Mouse (Mus musculus) urinary bladder, postnatal 14 days (tissue): ENCODE data around the gene Klk1.

Experiments
- DNase-seq: peaks from one replicate; pipeline ENCODE4 v3.0.0; 2021; ENCODE audit warnings: low spot score

Klk1 gene

DNA sequence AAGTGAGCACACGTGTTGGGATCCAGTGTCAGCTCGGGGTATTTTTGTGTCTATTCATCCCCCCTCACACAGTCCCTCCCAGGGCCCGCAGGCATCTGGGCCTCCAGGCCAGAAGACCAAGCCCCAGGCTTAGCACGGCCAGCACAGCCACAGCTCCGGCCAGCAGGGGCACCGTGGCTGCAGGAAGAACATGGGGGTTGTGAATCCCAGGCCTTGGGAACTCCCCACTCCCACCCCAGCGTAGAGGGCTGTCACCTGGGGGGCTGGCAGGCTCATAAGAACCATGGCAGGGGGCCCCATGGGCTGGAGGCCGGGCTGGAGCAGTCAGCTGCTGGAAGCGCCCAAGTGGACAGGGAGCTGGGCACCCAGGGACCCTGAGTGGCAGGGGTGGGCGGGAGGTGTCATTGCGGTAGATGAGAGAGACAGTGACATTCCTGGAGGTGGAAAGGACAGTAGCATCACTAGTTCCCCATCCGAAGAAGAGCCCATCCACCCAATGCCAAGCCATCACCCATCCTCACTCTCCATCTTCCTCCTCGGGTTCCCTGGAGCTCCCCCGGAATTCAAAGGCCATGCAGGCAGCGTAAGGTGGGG is 28.0 kb downstream of the Klk1 start:
- no peak for DNase-seq

DNA sequence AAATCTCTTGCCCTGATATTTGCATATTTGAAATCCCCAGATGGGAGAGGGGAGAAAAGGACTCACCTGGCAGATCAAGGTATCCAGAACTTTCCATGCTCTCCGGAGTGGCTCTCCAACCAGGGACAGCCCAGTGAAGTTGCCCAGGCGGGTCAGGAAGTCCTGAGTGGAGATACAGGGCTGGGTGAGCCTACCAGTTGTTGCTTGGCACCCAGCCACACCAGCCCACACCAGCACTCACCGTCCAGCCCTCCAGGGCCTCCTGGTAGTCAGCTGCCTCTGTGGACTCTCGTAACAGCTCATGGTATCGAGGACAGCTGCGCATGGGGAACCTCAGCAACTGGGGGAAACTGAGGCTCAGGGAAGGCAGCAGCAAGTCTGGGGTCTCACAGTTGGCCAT is 29.8 kb downstream of the Klk1 start:
- no peak for DNase-seq

GRCm38 (mm10) chr7:44257278-44257677 is 32.1 kb downstream of the Klk1 start, which contains the start of gene Acp4:
TSS of gene Acp4 (minus strand) at chr7:44257378.
- DNase-seq, result no peak

GRCm38 (mm10) chr7:44260410-44260809 is 35.2 kb downstream of the Klk1 start:
- no peak for DNase-seq

- no peak for DNase-seq
Observed at GRCm38 (mm10) chr7:44261147-44261546, 36.0 kb downstream of the Klk1 start, which contains the start of gene Gm15517. TSS of gene Gm15517 (plus strand) at chr7:44261447.

DNA sequence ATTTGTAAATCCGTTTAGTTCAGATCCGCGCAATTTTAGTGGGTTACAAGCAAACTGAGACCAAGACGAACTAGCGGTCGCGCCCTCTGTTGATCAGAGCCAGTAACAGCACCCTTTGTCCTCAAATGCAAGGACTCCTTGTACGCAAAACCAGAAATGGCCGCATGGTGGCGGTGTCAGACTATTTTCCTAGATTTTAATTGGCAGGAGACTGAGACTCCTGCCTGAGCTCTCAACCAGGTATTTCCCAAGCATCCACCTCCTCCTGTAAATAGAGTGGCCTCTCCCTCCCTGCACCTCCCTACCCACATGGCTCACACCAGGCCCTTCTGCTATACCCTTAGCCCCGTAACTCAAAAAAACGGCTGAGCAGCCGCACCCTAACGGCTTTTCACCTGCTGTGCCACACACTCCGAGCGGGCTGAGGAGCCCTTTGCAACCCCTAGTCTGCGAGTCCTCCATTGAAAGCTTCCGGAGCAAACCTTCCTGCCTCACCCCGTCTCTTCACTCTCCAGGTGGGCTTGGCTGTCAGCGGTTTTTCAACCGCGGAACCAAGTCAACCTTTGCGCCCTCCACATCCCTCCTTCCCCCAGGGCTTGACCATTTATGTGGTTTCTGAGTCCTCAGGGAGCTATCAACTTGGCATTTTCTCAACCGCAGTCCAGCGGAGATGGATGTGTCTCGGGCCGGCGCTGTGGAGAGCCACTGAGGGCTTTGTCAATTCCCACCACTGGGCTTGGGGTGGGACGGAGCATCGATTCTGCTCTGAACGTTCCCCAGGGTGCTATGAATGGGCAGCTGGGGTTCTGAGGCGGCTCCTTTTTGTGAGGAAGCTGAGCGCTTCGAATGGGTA is 37.9 kb downstream of the Klk1 start:
- DNase-seq, result peak; percentile 93

GRCm38 (mm10) chr7:44268117-44268516 is 43.0 kb downstream of the Klk1 start:
- DNase-seq, result no peak

DNA sequence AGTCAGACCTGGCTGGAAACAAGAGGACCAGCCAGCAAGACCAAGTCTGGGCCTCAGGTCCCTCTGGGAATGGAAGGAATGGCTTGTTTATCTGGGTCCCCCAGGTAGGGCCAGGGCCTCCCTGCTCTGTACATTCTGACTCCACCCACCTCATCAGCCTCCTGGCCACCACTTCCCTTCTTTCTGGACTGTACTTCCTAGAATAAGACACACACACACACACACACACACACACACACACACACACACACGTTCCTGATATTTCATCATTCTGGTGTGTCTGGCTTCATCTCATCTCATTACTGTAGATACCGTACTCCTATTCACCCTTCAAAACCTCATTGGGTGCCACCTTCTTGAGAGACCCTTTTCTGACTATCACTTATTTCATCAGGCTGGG is 44.2 kb downstream of the Klk1 start:
- DNase-seq, result no peak

- no peak for DNase-seq
Observed at GRCm38 (mm10) chr7:44271309-44271708, 46.1 kb downstream of the Klk1 start.

DNA sequence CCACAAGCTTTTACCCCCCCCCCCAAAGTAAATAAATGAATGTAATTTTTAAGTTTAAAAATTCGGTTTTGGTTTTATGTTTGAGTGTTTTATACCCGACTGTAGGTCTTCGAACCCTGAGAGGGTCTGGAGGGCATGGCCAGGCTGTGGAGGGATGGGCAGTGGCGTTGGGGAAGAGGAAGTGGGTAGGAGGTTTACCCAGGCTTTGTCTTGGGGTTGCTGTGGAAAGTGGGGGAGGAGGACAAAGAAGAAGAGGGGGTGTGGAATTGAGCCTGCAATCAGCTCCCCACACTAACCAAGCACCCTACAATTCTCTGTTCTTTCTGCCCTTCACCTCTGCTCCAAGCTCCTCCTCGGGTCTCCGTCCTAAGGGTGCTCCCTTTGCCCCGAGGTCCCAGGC is 47.4 kb downstream of the Klk1 start:
- no peak for DNase-seq

- DNase-seq, result no peak
Observed at GRCm38 (mm10) chr7:44273446-44273845, 48.3 kb downstream of the Klk1 start.

- no peak for DNase-seq
Observed at GRCm38 (mm10) chr7:44274096-44274495, 48.9 kb downstream of the Klk1 start.

- DNase-seq, result no peak
Observed at GRCm38 (mm10) chr7:44275546-44275945, 50.4 kb downstream of the Klk1 start.

DNA sequence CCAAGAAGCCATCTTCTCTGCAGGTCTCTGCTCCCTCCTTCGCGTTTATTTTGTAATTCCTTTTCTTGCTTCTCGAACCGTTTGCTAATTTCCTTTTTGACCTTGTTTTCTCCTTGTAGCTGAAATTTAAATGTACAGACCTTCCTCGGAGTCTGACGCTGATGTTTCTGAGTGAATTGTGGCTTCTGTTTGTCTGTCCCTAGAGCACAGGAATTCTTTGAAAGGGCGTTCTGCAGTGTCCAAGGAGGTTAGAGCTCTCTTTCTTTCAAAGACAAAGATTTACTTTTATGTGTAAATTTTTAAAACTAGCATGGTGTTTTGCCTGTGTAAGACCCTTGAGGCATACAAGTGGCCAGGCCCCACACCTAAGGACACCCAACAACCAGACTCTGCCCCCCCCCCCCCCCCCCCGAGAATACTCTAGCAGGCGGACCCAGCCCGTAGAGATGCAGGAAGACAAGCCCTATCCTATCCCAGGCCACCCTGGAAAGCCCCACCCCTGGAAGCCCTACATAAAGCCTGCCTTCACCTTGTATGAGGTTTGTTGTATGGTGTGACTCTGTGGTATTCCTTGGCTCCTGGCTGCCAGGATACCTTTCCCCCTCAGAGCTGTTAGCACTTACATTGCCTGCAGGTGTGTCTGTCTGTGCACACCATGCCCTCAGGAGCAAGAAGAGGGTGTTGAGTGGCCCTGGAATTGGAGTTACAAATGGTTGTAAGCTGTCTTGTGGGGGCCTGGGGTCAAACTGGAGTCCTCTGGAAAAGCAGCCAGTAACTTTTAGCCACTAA is 51.5 kb downstream of the Klk1 start:
- DNase-seq, result no peak

DNA sequence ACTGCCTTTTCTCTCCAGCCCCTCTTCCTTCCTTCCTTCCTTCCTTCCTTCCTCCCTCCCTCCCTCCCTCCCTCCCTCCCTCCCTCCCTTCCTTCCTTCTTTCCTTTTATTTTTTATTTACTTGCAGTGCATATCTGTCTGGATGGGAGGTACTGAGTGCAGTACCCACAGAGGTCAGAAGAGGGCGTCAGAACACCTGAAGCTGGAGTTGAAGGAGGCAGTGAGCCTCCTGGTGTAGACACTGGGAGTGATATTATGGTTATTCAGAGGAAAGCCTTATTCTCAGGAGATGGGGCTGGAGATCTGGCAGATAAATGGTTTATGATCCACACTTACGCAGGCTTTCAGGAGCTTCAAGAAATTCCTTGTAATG is 52.1 kb downstream of the Klk1 start:
- DNase-seq, result no peak
